Mouse (Mus musculus) ES-E14 (cell line): ENCODE data around the gene Hspa14. TPM values are rescaled to one million over a fixed set of nuclear protein-coding genes. Genes with fewer than 3 reads are reported as not detected.

ENCODE experiments used
- DNase-seq: peaks from one replicate; pipeline ENCODE4 v3.0.0-alpha.2; 2013; ENCODE audit warnings: low read depth, low spot score
- H3K27ac ChIP-seq: 2 replicates; pipeline ENCODE4 v1.5.1; 2012; ENCODE audit warnings: low read depth, mild to moderate bottlenecking, low read length, moderate library complexity, mixed read lengths; ENCODE audit not compliant: poor library complexity, insufficient read depth, severe bottlenecking
- H3K36me3 ChIP-seq: 2 replicates; pipeline ENCODE4 v1.6.1; 2012; ENCODE audit warnings: mild to moderate bottlenecking, low read length, moderate library complexity, mixed read lengths; ENCODE audit not compliant: control insufficient read depth, poor library complexity, insufficient read depth, severe bottlenecking
- H3K4me1 ChIP-seq, 2 experiments: fragments of 150-350 bp in 1 of 2; sonication (generic) in 1 of 2; 2 replicates each; pipeline ENCODE4 v1.6.1; 2012; ENCODE audit warnings: low read length in 2 of 2, mild to moderate bottlenecking in 1 of 2, mixed read lengths in 1 of 2; ENCODE audit not compliant: control insufficient read depth in 2 of 2, insufficient read depth in 2 of 2, poor library complexity in 1 of 2
- H3K4me3 ChIP-seq, 2 experiments: fragments of 150-350 bp in 1 of 2; sonication (generic) in 1 of 2; 2 replicates each; pipeline ENCODE4 v1.5.1; 2012; ENCODE audit warnings: low read length in 2 of 2, low read depth in 1 of 2, mild to moderate bottlenecking in 1 of 2, mixed read lengths in 1 of 2; ENCODE audit not compliant: insufficient read depth in 1 of 2, poor library complexity in 1 of 2, severe bottlenecking in 1 of 2
- H3K9ac ChIP-seq: 2 replicates; pipeline ENCODE4 v1.6.1; 2012; ENCODE audit warnings: low read depth, mild to moderate bottlenecking, low read length, mixed read lengths; ENCODE audit not compliant: poor library complexity, insufficient read depth, severe bottlenecking
- H3K9me3 ChIP-seq: fragments of 150-350 bp; sonication (generic); 2 replicates; pipeline ENCODE4 v1.6.1; 2012; ENCODE audit warnings: low read depth, mild to moderate bottlenecking, low read length; ENCODE audit not compliant: control insufficient read depth, insufficient read depth
- CHD2 ChIP-seq: IDR thresholded peaks from 2 replicates; pipeline ENCODE4 v1.6.1; 2014; ENCODE audit warnings: mild to moderate bottlenecking, low read depth, low read length, inconsistent platforms
- HCFC1 ChIP-seq: IDR thresholded peaks from 2 replicates; pipeline ENCODE4 v1.6.1; 2012; ENCODE audit warnings: low read length, inconsistent platforms, borderline replicate concordance; ENCODE audit not compliant: insufficient read depth
- MAFK ChIP-seq: IDR thresholded peaks from 2 replicates; pipeline ENCODE4 v1.6.1; 2014; ENCODE audit warnings: mild to moderate bottlenecking, low read depth, low read length, inconsistent platforms; ENCODE audit not compliant: insufficient read depth
- ZC3H11A ChIP-seq: IDR thresholded peaks from 2 replicates; pipeline ENCODE4 v1.6.1; 2012; ENCODE audit warnings: low read depth, mild to moderate bottlenecking, inconsistent platforms, low read length, borderline replicate concordance
- ZNF384 ChIP-seq: IDR thresholded peaks from 2 replicates; pipeline ENCODE4 v1.6.1; 2012; ENCODE audit warnings: low read depth, low read length, inconsistent platforms
- in situ Hi-C, 2 experiments: fragments of 600-800 bp; cut with MboI; formaldehyde crosslinking; loops; one replicate each; pipeline ENCODE4 v1.15.1; 2025; ENCODE audit warnings: low sequenced_read_pairs in 2 of 2, inconsistent platforms in 1 of 2; ENCODE audit not compliant: unreplicated experiment in 2 of 2
- total RNA-seq: library from RNA; depleted of rRNA; stranded (reverse); fragments of 300-350 nt; gene quantifications from 2 replicates; pipeline ENCODE4 v1.2.3, GENCODE M21; 2012; rRNA removed

The Hspa14 gene
- total RNA-seq, 1 experiment: 149 TPM

DNA sequence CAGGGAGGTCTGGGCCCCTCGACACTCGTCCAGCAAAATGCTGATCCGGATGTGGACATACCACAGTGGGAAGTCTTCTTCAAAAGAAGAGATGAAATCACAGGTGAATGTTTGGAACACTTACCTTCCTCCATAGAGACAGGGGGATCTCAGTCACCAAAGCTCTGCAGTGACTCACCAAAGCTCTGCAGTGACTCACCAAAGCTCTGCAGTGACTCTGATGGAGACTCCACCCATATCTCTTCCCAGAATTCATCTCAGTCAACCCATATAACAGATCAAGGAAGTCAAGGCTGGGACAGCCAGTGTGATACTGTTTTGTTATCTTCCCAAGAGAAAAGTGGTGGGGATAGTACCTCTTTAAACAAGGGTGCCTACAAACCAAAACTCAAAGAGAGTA is 59.5 kb downstream of the Hspa14 start:
- Histone ChIP-seq H3K9me3 (no peaks in the 10 kb centered on the region), H3K4me3 (no peak overlapping the region), H3K9ac (no peak overlapping the region), H3K4me1 (no peaks in the 10 kb centered on the region), H3K27ac (no peak overlapping the region), H3K36me3 (peaks cover 14% of the 10 kb centered on the region)
- no peak for DNase-seq
- in situ Hi-C loops: no loop called here
- TF ChIP-seq HCFC1 (no peak), MAFK (no peak), CHD2 (no peak), ZC3H11A (no peak), ZNF384 (no peak)

GRCm38 (mm10) chr2:3449431-3449830 is 63.2 kb downstream of the Hspa14 start:
- Histone ChIP-seq H3K9me3 (no peaks in the 10 kb centered on the region), H3K4me3 (no peak overlapping the region), H3K27ac (no peak overlapping the region), H3K36me3 (peaks cover 14% of the 10 kb centered on the region), H3K9ac (no peak overlapping the region), H3K4me1 (peaks cover 2 to 5% of the 10 kb centered on the region in 2 experiments; a peak in 2 of 4 replicates)
- TF ChIP-seq MAFK: no peak
- no peak for TF ChIP-seq ZNF384
- TF ChIP-seq HCFC1: no peak
- TF ChIP-seq ZC3H11A: no peak
- TF ChIP-seq CHD2: no peak
- DNase-seq: no peak
- in situ Hi-C loops: no loop called here

- Histone ChIP-seq H3K9ac (no peak overlapping the region), H3K9me3 (no peaks in the 10 kb centered on the region), H3K4me3 (no peak overlapping the region), H3K4me1 (peaks cover 2 to 5% of the 10 kb centered on the region in 2 experiments; a peak in 2 of 4 replicates), H3K36me3 (peaks cover 11% of the 10 kb centered on the region), H3K27ac (no peak overlapping the region)
- in situ Hi-C loops: no loop called here
- no peak for DNase-seq
- TF ChIP-seq MAFK (no peak), ZNF384 (no peak), ZC3H11A (no peak), CHD2 (no peak), HCFC1 (no peak)
Observed at GRCm38 (mm10) chr2:3445984-3446383, 66.6 kb downstream of the Hspa14 start.

GRCm38 (mm10) chr2:3444206-3444605 is 68.4 kb downstream of the Hspa14 start:
- Histone ChIP-seq H3K4me3 (no peak overlapping the region), H3K4me1 (peaks cover 2 to 5% of the 10 kb centered on the region in 2 experiments; a peak in 2 of 4 replicates), H3K36me3 (peaks cover 12% of the 10 kb centered on the region), H3K9ac (no peak overlapping the region), H3K9me3 (no peaks in the 10 kb centered on the region), H3K27ac (no peak overlapping the region)
- in situ Hi-C loops: no loop called here
- no peak for DNase-seq
- TF ChIP-seq ZNF384 (no peak), CHD2 (no peak), ZC3H11A (no peak), HCFC1 (no peak), MAFK (no peak)

Other genes starting within 250 kb of the Hspa14 start
- 34.1 and 36.8 TPM in 2 replicates for gene Nmt2, start 228.6 kb downstream of the Hspa14 start, total RNA-seq
- 12.0 and 20.2 TPM in 2 replicates for gene Rpp38, start 180.2 kb downstream of the Hspa14 start, total RNA-seq
- 2.5 and 3.7 TPM in 2 replicates for gene Acbd7, start 176.6 kb downstream of the Hspa14 start, total RNA-seq
- gene Olah, start 115.6 kb downstream of the Hspa14 start, total RNA-seq: not detected in 2 replicates
- not detected in 2 replicates for gene Meig1, start 90.2 kb downstream of the Hspa14 start, total RNA-seq
- 8.3 and 12.0 TPM in 2 replicates for gene Dclre1c, start 88.7 kb downstream of the Hspa14 start, total RNA-seq
- gene Suv39h2, start 37.8 kb downstream of the Hspa14 start, total RNA-seq: 21.3 and 22.8 TPM in 2 replicates
- gene Gm45902, start within 50 bp of the Hspa14 start, total RNA-seq: 8.2 and 10.2 TPM in 2 replicates
- gene Cdnf, start 216 bp upstream of the Hspa14 start, total RNA-seq: 0.48 and 0.58 TPM in 2 replicates
- 7.3 and 15.0 TPM in 2 replicates for gene Fam107b, start 57.7 kb upstream of the Hspa14 start, total RNA-seq